ENCODE assay signal across 10 mouse cellular contexts in genomic region chr12:101019031-101019430, GRCm38 (mm10). TPM values are rescaled to one million over a fixed set of nuclear protein-coding genes. Genes with fewer than 3 reads are reported as not detected.
DNase-seq lines count a peak whose midpoint lies in the region; ATAC-seq and TF ChIP-seq lines count a peak whose summit lies in the region.
"Had no signal": no experiment of that assay in that cellular context is flagged by ENCODE, and none has a peak within 500 bp of the region (broad histone marks: within the 10 kb centered on the region; RNA-seq: fewer than 3 reads in every experiment).

No protein-coding gene starts in this region.

- peak; percentile 0 for DNase-seq in gastrocnemius, adult 2 months
- DNase-seq in gastrocnemius, postnatal 36 days = no peak
- no peak for DNase-seq in midbrain, embryonic 10.5 days (ENCODE audit: low spot score)
- no peak for DNase-seq in midbrain, postnatal 0 days (ENCODE audit: low spot score)
- no peak for DNase-seq in lung, postnatal 25 days (ENCODE audit: low spot score)
- no peak for DNase-seq in ovary, postnatal 14 days (ENCODE audit: low spot score)
- DNase-seq: cerebellum, postnatal 36 days had no signal

- no peak overlapping the region for H3K9ac ChIP-seq in midbrain, postnatal 0 days (replicated peaks; ENCODE audit: low read length, poor library complexity, severe bottlenecking)
- H3K9ac ChIP-seq in hindbrain, embryonic 13.5 days = no peak overlapping the region; the same call in 1 of the 2 replicates
- H3K9ac ChIP-seq in midbrain, embryonic 16.5 days (ENCODE audit: low read depth, low read length) = no peak overlapping the region
- H3K9ac ChIP-seq: liver, embryonic 14.5 days had no signal

- intact Hi-C loops in gastrocnemius, adult 2 months (cut with DNase I) = no loop called here
- intact Hi-C loops in gastrocnemius, postnatal 36 days (cut with DNase I) = no loop called here

- no peak for TF ChIP-seq CTCF in gastrocnemius, adult 2 months (IDR thresholded peaks at IDR 0.05)
- no peak for TF ChIP-seq CTCF in midbrain, postnatal 0 days (IDR thresholded peaks at IDR 0.05)

- peak overlapping the region; percentile 78 for H3K27ac ChIP-seq in gastrocnemius, adult 2 months
- peak overlapping the region; percentile 73; the same call in 1 of the 2 replicates for H3K27ac ChIP-seq in midbrain, embryonic 10.5 days (replicated peaks)
- no peak overlapping the region for H3K27ac ChIP-seq in midbrain, postnatal 0 days (ENCODE audit: low read depth, low read length)
- H3K27ac ChIP-seq in hindbrain, embryonic 13.5 days = peak overlapping the region; percentile 42; the same call in 1 of the 2 replicates
- peak overlapping the region; percentile 63; the same call in 1 of the 2 replicates for H3K27ac ChIP-seq in midbrain, embryonic 16.5 days (ENCODE audit: low read length)
- H3K27ac ChIP-seq: liver, embryonic 14.5 days had no signal

- H3K4me1 ChIP-seq in midbrain, embryonic 10.5 days = peaks cover 93% of the 10 kb centered on the region
- peaks cover 5% of the 10 kb centered on the region; the same call in 1 of the 2 replicates for H3K4me1 ChIP-seq in midbrain, postnatal 0 days (ENCODE audit: insufficient read depth, low read length)
- peaks cover 66% of the 10 kb centered on the region for H3K4me1 ChIP-seq in hindbrain, embryonic 13.5 days (replicated peaks)
- H3K4me1 ChIP-seq in midbrain, embryonic 16.5 days (ENCODE audit: control insufficient read depth, insufficient read depth, low read length) = peaks cover 30% of the 10 kb centered on the region

- ATAC-seq in midbrain, postnatal 0 days (ENCODE audit: low FRiP score) = no peak
- ATAC-seq in hindbrain, embryonic 13.5 days (ENCODE audit: low FRiP score) = no peak
- 0 out of 2 replicates have a peak, but pooled peaks have one; percentile 12 for ATAC-seq in midbrain, embryonic 16.5 days

- no peak overlapping the region; the same call in 1 of the 2 replicates for H3K4me3 ChIP-seq in gastrocnemius, adult 2 months
- no peak overlapping the region for H3K4me3 ChIP-seq in midbrain, embryonic 10.5 days
- no peak overlapping the region for H3K4me3 ChIP-seq in midbrain, postnatal 0 days (ENCODE audit: low read depth, low read length)
- no peak overlapping the region for H3K4me3 ChIP-seq in hindbrain, embryonic 13.5 days
- H3K4me3 ChIP-seq in midbrain, embryonic 16.5 days (ENCODE audit: low read depth, low read length) = no peak overlapping the region

- no peak overlapping the region for H3K4me2 ChIP-seq in midbrain, postnatal 0 days (ENCODE audit: low read depth, low read length, poor library complexity, severe bottlenecking)
- 0 out of 2 replicates have a peak overlapping the region, but pooled peaks have one; percentile 11 for H3K4me2 ChIP-seq in hindbrain, embryonic 13.5 days
- no peak overlapping the region for H3K4me2 ChIP-seq in midbrain, embryonic 16.5 days (ENCODE audit: low read length)

- peaks cover 59% of the 10 kb centered on the region for H3K36me3 ChIP-seq in midbrain, embryonic 10.5 days
- no peaks in the 10 kb centered on the region for H3K36me3 ChIP-seq in midbrain, postnatal 0 days (ENCODE audit: insufficient read depth, low read length)
- peaks cover 17% of the 10 kb centered on the region for H3K36me3 ChIP-seq in hindbrain, embryonic 13.5 days
- H3K36me3 ChIP-seq in midbrain, embryonic 16.5 days (ENCODE audit: control insufficient read depth, insufficient read depth, low read length) = 0 out of 2 replicates have a peak, but pooled peaks cover 4% of the 10 kb centered on the region

- H3K9me3 ChIP-seq in midbrain, embryonic 10.5 days (replicated peaks) = no peaks in the 10 kb centered on the region; the same call in 1 of the 2 replicates
- no peaks in the 10 kb centered on the region for H3K9me3 ChIP-seq in midbrain, postnatal 0 days (ENCODE audit: low read length)
- H3K9me3 ChIP-seq in hindbrain, embryonic 13.5 days = no peaks in the 10 kb centered on the region
- H3K9me3 ChIP-seq in midbrain, embryonic 16.5 days (replicated peaks; ENCODE audit: control insufficient read depth, low read length, poor library complexity, severe bottlenecking) = no peaks in the 10 kb centered on the region

- WGBS in midbrain, embryonic 10.5 days = 64% methylated on average over 5 of the region's 5 CpGs
- 20% methylated on average over 5 of the region's 5 CpGs for WGBS in midbrain, postnatal 0 days
- WGBS in hindbrain, embryonic 13.5 days = 29% methylated on average over 5 of the region's 5 CpGs
- 13% methylated on average over 5 of the region's 5 CpGs for WGBS in midbrain, embryonic 16.5 days

- H3K27me3 ChIP-seq in midbrain, embryonic 10.5 days (ENCODE audit: low read depth, poor library complexity, severe bottlenecking) = no peaks in the 10 kb centered on the region
- no peaks in the 10 kb centered on the region for H3K27me3 ChIP-seq in midbrain, postnatal 0 days (ENCODE audit: insufficient read depth, low read length)
- peaks cover 8% of the 10 kb centered on the region; the same call in 1 of the 2 replicates for H3K27me3 ChIP-seq in hindbrain, embryonic 13.5 days
- no peaks in the 10 kb centered on the region for H3K27me3 ChIP-seq in midbrain, embryonic 16.5 days (ENCODE audit: control insufficient read depth, insufficient read depth, low read depth, low read length)

RNA-seq across cellular contexts. Expression of gene Ccdc88c, which starts 9.8 kb away (rescaled TPM):
- total RNA-seq in gastrocnemius, adult 2 months (2021) = 10 to 100 TPM; 28.4 to 34.7 TPM
- total RNA-seq in gastrocnemius, postnatal 36 days (2021) = 10 to 100 TPM; 32.3 to 33.9 TPM
- 14.8 and 15.8 TPM in 2 replicates for polyA plus RNA-seq in midbrain, embryonic 10.5 days (2016; fragmentation: Nextera tagmentation; extraction: Ambion mirVana)
- total RNA-seq in midbrain, postnatal 0 days (2014; rRNA removed) = 24.8 and 25.2 TPM in 2 replicates
- 12.0 and 12.6 TPM in 2 replicates for polyA plus RNA-seq in midbrain, postnatal 0 days (2015; fragmentation: Nextera tagmentation; extraction: Ambion mirVana)
- polyA plus RNA-seq in hindbrain, embryonic 13.5 days (2015; fragmentation: Nextera tagmentation; extraction: Ambion mirVana) = 12.9 and 13.8 TPM in 2 replicates
- 12.0 and 12.5 TPM in 2 replicates for polyA plus RNA-seq in midbrain, embryonic 16.5 days (2015; fragmentation: Nextera tagmentation; extraction: Ambion mirVana)
